ENCODE assay signal across 16 mouse cellular contexts in genomic region chr5:38063339-38063738, GRCm38 (mm10). TPM values are rescaled to one million over a fixed set of nuclear protein-coding genes. Genes with fewer than 3 reads are reported as not detected.
DNase-seq lines count a peak whose midpoint lies in the region; ATAC-seq and TF ChIP-seq lines count a peak whose summit lies in the region.
"Had no signal": no experiment of that assay in that cellular context is flagged by ENCODE, and none has a peak within 500 bp of the region (broad histone marks: within the 10 kb centered on the region; RNA-seq: fewer than 3 reads in every experiment).

No protein-coding gene starts in this region.

- H3K27me3 ChIP-seq in forebrain, postnatal 0 days (ENCODE audit: insufficient read depth, low read length), result no peaks in the 10 kb centered on the region
- no peaks in the 10 kb centered on the region for H3K27me3 ChIP-seq in forebrain, embryonic 13.5 days
- H3K27me3 ChIP-seq in kidney, postnatal 0 days (ENCODE audit: insufficient read depth, low read length), result no peaks in the 10 kb centered on the region
- no peaks in the 10 kb centered on the region for H3K27me3 ChIP-seq in kidney, embryonic 16.5 days (ENCODE audit: insufficient read depth, low read length)
- H3K27me3 ChIP-seq in embryonic facial prominence, embryonic 14.5 days (replicated peaks; ENCODE audit: control insufficient read depth, insufficient read depth, low read length), result no peaks in the 10 kb centered on the region

- H3K9me3 ChIP-seq in forebrain, postnatal 0 days (ENCODE audit: low read length), result no peaks in the 10 kb centered on the region
- H3K9me3 ChIP-seq in forebrain, embryonic 13.5 days (replicated peaks), result no peaks in the 10 kb centered on the region
- no peaks in the 10 kb centered on the region for H3K9me3 ChIP-seq in kidney, postnatal 0 days (replicated peaks; ENCODE audit: low read length)
- H3K9me3 ChIP-seq in kidney, embryonic 16.5 days (ENCODE audit: low read length), result no peaks in the 10 kb centered on the region
- no peaks in the 10 kb centered on the region for H3K9me3 ChIP-seq in embryonic facial prominence, embryonic 14.5 days (ENCODE audit: control insufficient read depth, low read length)
- H3K9me3 ChIP-seq: embryonic facial prominence, embryonic 12.5 days had no signal

- no peak overlapping the region for H3K4me3 ChIP-seq in forebrain, postnatal 0 days (ENCODE audit: low read depth, low read length)
- no peak overlapping the region for H3K4me3 ChIP-seq in forebrain, embryonic 13.5 days
- H3K4me3 ChIP-seq in kidney, postnatal 0 days (replicated peaks; ENCODE audit: low read depth, low read length), result no peak overlapping the region
- H3K4me3 ChIP-seq in kidney, embryonic 16.5 days (ENCODE audit: low read length), result no peak overlapping the region
- H3K4me3 ChIP-seq in embryonic facial prominence, embryonic 14.5 days (ENCODE audit: low read depth, low read length), result no peak overlapping the region
- H3K4me3 ChIP-seq: embryonic facial prominence, embryonic 12.5 days had no signal

- H3K27ac ChIP-seq in forebrain, postnatal 0 days (ENCODE audit: low read depth, low read length), result no peak overlapping the region
- no peak overlapping the region for H3K27ac ChIP-seq in forebrain, embryonic 13.5 days
- H3K27ac ChIP-seq in kidney, postnatal 0 days, result no peak overlapping the region
- H3K27ac ChIP-seq in kidney, embryonic 16.5 days (ENCODE audit: low read length), result no peak overlapping the region
- peak overlapping the region; percentile 39; the same call in 1 of the 2 replicates for H3K27ac ChIP-seq in embryonic facial prominence, embryonic 14.5 days (replicated peaks; ENCODE audit: low read depth, low read length)

- peak; percentile 75 for ATAC-seq in forebrain, postnatal 0 days
- no peak for ATAC-seq in forebrain, embryonic 13.5 days
- ATAC-seq in kidney, postnatal 0 days (replicated peaks; ENCODE audit: low FRiP score, low read depth), result no peak
- ATAC-seq in kidney, embryonic 16.5 days (ENCODE audit: low FRiP score, low TSS enrichment), result no peak
- no peak for ATAC-seq in embryonic facial prominence, embryonic 14.5 days (ENCODE audit: low read depth)
- ATAC-seq: forebrain, embryonic 14.5 days; forebrain, embryonic 16.5 days had no signal

- no peak overlapping the region for H3K4me2 ChIP-seq in forebrain, postnatal 0 days (ENCODE audit: low read depth)
- H3K4me2 ChIP-seq in forebrain, embryonic 13.5 days, result no peak overlapping the region
- H3K4me2 ChIP-seq in kidney, postnatal 0 days (ENCODE audit: low read length), result no peak overlapping the region
- no peak overlapping the region for H3K4me2 ChIP-seq in kidney, embryonic 16.5 days (replicated peaks; ENCODE audit: low read depth, low read length)
- no peak overlapping the region; the same call in 1 of the 2 replicates for H3K4me2 ChIP-seq in embryonic facial prominence, embryonic 14.5 days (ENCODE audit: low read depth, low read length)

- no peaks in the 10 kb centered on the region for H3K36me3 ChIP-seq in forebrain, postnatal 0 days (ENCODE audit: insufficient read depth)
- H3K36me3 ChIP-seq in forebrain, embryonic 13.5 days (ENCODE audit: poor library complexity, severe bottlenecking), result no peaks in the 10 kb centered on the region
- no peaks in the 10 kb centered on the region for H3K36me3 ChIP-seq in kidney, postnatal 0 days (ENCODE audit: insufficient read depth, low read length)
- no peaks in the 10 kb centered on the region for H3K36me3 ChIP-seq in kidney, embryonic 16.5 days (ENCODE audit: insufficient read depth, low read length)
- H3K36me3 ChIP-seq in embryonic facial prominence, embryonic 14.5 days (ENCODE audit: control insufficient read depth, insufficient read depth, low read length), result no peaks in the 10 kb centered on the region
- H3K36me3 ChIP-seq: embryonic facial prominence, embryonic 12.5 days had no signal

- 60% methylated on average over 5 of the region's 5 CpGs for WGBS in forebrain, postnatal 0 days
- WGBS in forebrain, embryonic 13.5 days, result 71% methylated on average over 5 of the region's 5 CpGs
- WGBS in kidney, postnatal 0 days, result 51% methylated on average over 5 of the region's 5 CpGs
- 49% methylated on average over 5 of the region's 5 CpGs for WGBS in kidney, embryonic 16.5 days
- 63% methylated on average over 5 of the region's 5 CpGs for WGBS in embryonic facial prominence, embryonic 14.5 days

- peak; percentile 17 for DNase-seq in forebrain, postnatal 0 days
- DNase-seq in kidney, postnatal 0 days (ENCODE audit: low spot score), result peak; percentile 50
- no peak for DNase-seq in embryonic facial prominence, embryonic 14.5 days (ENCODE audit: low spot score)
- DNase-seq in thymus, postnatal 14 days, result no peak
- DNase-seq: adrenal gland, adult 2 months; adrenal gland, postnatal 10 days; adrenal gland, postnatal 25 days; cerebellum, adult 11 months; cerebellum, adult 18-20 months; cerebellum, adult 9-11 months; cerebellum, postnatal 36 days had no signal

- H3K9ac ChIP-seq in forebrain, postnatal 0 days, result no peak overlapping the region
- H3K9ac ChIP-seq in forebrain, embryonic 13.5 days, result no peak overlapping the region
- H3K9ac ChIP-seq in kidney, postnatal 0 days (ENCODE audit: low read depth, low read length), result no peak overlapping the region
- H3K9ac ChIP-seq in kidney, embryonic 16.5 days (replicated peaks; ENCODE audit: low read length), result no peak overlapping the region
- no peak overlapping the region for H3K9ac ChIP-seq in embryonic facial prominence, embryonic 14.5 days (ENCODE audit: low read depth, low read length)
- H3K9ac ChIP-seq: embryonic facial prominence, embryonic 12.5 days had no signal

- H3K4me1 ChIP-seq in forebrain, postnatal 0 days (ENCODE audit: insufficient read depth), result peaks cover 5% of the 10 kb centered on the region; the same call in 1 of the 2 replicates
- peaks cover 14% of the 10 kb centered on the region for H3K4me1 ChIP-seq in forebrain, embryonic 13.5 days
- no peaks in the 10 kb centered on the region for H3K4me1 ChIP-seq in kidney, postnatal 0 days (replicated peaks; ENCODE audit: insufficient read depth, low read length)
- peaks cover 9% of the 10 kb centered on the region for H3K4me1 ChIP-seq in kidney, embryonic 16.5 days (ENCODE audit: insufficient read depth, low read length)
- peaks cover 30% of the 10 kb centered on the region for H3K4me1 ChIP-seq in embryonic facial prominence, embryonic 14.5 days (ENCODE audit: control insufficient read depth, insufficient read depth, low read length)

- no peak for TF ChIP-seq CTCF in forebrain, postnatal 0 days (IDR thresholded peaks at IDR 0.05; ENCODE audit: low read depth)
- TF ChIP-seq CTCF in kidney, postnatal 0 days (IDR thresholded peaks at IDR 0.05; ENCODE audit: low read depth), result no peak

RNA-seq across cellular contexts. Expression of gene Stx18, which starts 24.8 kb away (rescaled TPM):
- 23.9 and 26.5 TPM in 2 replicates for total RNA-seq in forebrain, postnatal 0 days (2014; rRNA removed)
- 28.3 and 30.3 TPM in 2 replicates for polyA plus RNA-seq in forebrain, postnatal 0 days (2015; fragmentation: Nextera tagmentation; extraction: Ambion mirVana)
- 34.4 and 36.8 TPM in 2 replicates for polyA plus RNA-seq in forebrain, embryonic 13.5 days (2015; fragmentation: Nextera tagmentation; extraction: Ambion mirVana)
- polyA plus RNA-seq in kidney, postnatal 0 days (2015; fragmentation: Nextera tagmentation; extraction: Ambion mirVana), result 45.9 and 46.6 TPM in 2 replicates
- 48.2 and 54.5 TPM in 2 replicates for polyA plus RNA-seq in kidney, embryonic 16.5 days (2015; fragmentation: Nextera tagmentation; extraction: Ambion mirVana)
- 43.9 and 45.8 TPM in 2 replicates for polyA plus RNA-seq in embryonic facial prominence, embryonic 14.5 days (2014; fragmentation: Nextera tagmentation; extraction: Ambion mirVana)

Comparison
In these comparisons a context has a peak if more than half of its experiments do, and no peak if none do; other contexts are left out.
1. DNase-seq: peak in forebrain, postnatal 0 days (single experiment) and kidney, postnatal 0 days (single experiment); none in embryonic facial prominence, embryonic 14.5 days (single experiment) and thymus, postnatal 14 days (single experiment).